Mouse (Mus musculus) cerebellum, adult 11 months (tissue): Measurements from ENCODE around the gene Ghdc.
A peak's percentile ranks its signal among the peaks of the same experiment; 100 is the strongest.

Source experiments
- DNase-seq: peaks from one replicate; pipeline ENCODE4 v3.0.0; 2022

Gene Ghdc

DNA sequence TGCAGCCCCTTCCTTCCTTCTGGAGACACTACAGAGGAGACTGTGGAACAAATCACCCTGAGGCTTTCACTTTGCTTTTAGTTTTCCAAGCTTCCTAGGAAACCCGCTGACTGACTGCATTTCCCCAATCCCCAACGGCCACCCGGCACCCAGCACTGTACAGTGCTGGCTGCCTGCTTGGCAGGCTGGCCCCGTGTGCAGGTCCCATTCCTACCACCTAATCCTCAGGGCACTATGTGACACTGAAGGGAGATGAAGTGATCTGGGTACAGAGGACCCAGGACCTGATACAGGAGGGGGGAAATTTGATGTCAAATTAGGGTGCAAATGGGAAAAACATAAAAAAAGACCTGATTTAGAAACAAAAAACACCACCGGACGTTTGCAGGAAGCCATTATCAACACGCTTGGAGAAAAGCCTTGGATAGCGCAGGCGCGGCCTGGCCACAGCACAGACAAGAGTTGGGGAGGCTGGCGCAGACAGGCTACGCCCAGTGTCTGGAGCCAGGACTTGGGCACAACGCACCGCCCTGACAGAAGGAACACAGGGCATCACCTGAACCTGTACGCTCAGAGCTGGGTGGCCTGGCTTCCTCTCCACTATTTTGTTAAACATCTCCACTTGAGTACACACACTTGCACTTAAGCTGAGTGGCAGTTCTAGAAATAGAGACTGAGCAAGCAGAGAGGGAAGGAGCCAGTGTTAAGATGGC is 11.2 kb upstream of the Ghdc start:
- DNase-seq: no peak

DNA sequence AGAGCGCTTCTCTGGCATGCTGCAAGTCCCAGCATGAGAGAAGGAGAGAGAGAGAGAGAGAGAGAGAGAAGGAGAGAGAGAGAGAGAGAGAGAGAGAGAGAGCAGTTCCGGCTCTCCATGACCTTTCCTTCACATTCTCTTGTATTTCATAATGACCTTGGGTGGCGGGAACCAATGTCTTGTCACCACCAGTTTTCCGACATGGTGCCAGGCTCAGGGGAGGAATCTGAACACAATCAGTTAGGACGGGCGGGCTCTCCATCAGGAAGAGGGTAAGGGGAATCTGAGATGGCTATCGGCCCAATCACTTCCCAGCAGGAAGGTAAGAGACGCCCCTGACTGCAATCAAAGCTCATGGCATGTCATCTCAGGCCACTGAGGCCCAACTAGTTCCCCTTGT is 9.5 kb upstream of the Ghdc start:
- no peak for DNase-seq

DNA sequence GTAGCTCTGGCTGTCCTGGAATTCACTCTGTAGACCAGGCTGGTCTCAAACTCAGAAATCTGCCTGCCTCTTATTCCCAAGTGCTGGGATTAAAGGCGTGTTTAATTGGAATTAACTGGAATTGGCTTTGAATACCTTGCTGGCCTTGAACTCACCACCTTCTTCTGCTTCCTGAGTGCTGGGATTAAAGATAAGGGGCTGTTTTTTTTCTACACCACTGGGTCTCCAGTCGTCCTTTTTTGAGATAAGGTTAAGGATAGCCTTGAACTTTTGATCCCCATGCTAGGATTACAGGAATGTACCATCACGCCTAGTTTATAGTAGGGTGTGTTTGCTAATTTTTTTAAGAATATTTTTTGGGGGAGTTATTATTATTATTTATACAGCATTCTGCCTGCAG is 7.3 kb upstream of the Ghdc start:
- no peak for DNase-seq

DNA sequence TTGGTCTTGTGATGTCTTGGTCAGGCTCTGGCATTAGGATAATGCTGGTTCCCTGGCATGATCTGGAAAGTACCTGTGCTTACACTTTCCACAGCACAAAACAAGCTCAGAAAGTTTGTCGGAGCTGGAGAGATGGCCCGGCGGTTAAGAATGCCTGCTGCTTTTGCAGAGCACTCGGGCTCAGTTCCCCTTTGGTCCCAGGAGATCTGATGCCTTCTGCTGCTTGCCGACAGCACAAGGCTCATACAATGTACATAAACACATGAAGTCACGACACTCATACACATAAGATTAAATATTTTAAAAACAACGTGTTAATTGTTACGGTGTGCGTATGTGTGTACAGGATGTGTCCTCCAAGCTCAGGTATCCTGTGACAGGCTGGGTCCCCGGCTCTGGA is 5.2 kb upstream of the Ghdc start:
- DNase-seq: no peak

DNA sequence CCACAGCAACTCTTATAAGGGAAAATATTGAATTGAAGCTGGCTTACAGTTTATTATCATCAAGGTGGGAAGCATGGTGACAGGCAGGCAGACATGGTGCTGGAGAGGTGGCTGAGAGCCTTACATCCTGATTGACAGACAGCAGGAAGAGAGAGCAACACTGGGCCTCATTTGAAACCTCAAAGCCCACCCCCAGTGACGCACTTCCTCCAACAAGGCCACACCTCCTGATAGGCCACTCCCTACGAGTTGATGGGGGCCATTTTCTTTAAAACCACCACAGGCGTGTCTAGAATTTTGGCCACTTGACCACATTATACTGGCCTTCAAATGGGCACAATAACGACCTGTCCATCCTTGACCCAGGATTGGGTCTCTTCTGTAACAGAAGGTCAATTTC is 3.5 kb upstream of the Ghdc start:
- DNase-seq: no peak

DNA sequence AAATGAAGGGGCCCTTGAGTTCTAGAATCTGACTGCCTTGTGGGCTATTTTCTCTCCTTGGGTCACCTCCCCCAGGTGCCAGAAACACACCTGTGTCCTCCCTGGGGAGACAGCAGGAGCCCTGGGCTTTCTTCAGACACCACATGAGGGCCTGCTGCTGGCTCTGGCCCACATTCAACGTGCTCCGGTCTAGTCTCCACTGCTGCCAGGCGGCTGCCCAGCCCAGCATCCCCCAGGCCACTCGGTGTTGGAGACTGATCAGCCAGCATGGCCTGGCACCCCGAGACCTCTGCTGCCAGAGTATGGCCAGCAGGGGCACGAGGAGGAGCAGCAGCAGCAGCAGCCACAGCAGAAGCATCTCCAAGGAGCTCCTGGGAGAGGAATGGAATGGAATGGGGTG is 777 bp downstream of the Ghdc start:
- no peak for DNase-seq

DNA sequence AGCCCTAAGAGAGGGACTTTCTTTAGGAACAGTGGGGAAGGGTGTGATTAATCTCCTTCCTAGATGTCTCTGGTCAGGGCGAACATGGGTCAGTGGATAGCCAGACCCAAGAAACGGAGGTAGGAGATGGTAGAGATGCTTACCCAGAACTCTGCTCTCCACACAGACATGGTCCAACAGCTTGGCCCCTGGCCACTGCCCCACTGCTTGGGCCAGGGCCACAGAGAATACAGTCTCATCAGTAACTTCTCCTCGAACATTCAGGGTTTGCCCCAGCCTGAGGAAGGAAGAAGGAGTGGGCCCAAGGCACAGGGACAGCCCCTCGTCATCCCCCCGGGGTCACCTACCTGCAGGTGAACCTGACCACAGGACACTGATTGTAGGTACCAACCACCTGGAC is 2.9 kb downstream of the Ghdc start:
- no peak for DNase-seq

DNA sequence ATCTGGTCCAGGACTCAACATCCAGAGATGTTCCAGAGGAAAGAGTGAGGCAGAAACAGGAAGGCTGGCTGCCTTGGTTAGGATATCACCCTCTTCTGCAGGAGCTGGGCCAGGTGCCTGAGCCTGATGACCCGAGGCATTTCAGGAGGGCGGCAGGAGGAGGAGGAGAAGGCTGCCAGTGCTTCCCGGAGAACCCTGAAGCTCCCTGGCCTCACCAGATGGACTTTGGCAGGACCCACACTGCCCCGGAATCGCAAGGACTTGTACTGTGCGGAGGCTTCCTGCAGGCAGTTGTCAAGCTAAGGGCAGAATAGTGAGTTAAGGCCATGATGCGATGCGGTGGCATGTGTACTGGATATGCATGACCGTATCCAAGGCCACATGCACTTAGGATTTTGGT is 4.0 kb downstream of the Ghdc start:
- DNase-seq: no peak

DNA sequence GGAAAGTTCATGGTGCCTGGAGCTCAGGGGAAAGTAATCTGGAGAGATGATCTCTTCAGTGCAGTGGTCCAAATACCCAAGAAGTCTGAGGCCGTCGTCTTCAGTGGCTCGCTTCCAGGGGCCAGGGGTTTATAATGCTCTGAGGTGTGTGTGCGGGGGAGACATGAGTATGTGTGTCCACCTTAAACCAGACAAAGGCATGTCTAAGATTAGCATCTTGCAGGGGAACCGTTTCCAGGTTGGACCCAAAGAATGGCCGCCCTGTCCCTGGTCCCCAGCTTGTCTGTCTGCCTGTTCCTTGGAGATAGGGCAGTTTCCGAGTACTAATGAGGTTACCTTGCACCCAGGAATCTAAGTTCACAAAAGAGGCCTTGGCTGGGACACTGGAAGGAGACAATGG is 7.9 kb downstream of the Ghdc start, which contains the start of gene Hcrt:
Gene Hcrt (minus strand): TSS at position 101 of the 400 bp plus-strand sequence.
- DNase-seq: no peak

DNA sequence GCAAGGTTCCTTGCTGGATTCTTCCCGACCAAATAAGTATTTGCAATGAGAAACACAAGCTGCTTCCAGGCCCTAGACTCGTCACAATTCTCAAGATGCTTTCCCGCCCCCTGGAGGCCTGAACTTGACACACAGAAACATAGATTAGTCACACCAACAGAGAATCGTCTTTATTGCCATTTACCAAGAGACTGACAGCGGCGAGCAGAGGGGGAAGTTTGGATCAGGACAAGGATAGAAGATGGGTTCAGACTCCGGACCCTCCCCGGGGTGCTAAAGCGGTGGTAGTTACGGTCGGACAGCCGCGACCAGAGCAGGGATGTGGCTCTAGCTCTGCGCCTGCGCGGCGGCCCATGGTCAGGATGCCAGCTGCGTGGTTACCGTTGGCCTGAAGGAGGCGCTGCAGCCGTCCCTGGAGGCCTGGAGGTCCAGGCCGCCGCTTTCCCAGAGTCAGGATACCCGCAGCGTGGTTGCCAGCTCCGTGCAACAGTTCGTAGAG is 9.2 kb downstream of the Ghdc start:
- DNase-seq: peak; percentile 91

DNA sequence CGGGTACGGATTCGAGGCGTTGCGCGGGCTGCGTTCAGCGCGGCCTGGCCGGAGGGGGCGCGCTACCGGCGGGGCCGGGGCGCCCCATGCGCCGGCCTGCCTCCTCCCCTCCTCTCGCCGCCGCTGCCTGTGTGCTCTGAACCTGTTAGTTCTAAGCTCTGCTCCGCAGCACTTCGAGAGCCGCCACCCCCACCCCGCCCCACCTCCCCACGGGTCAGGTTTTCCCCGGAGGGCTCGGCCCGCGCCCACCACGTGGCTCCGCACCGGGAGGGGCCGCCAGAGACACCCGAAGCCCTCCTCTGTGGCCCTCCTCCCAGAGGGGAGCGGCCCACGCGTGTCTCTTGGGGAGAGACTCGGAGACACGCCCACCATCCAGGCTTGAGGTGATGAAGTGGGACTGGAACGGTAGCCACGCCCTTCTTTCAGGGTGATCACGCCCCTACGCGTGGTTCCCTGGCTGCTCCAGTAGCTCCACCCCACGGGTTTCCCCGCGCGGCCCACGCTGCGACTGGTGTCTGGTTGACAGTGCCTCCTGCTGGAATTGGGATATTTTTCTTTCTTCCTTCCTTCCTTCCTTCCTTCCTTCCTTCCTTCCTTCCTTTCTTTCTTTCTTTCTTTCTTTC is 11.0 kb downstream of the Ghdc start, which contains the start of gene Kcnh4:
Gene Kcnh4 (minus strand): TSS at position 332 of the 623 bp plus-strand sequence.
- no peak for DNase-seq

DNA sequence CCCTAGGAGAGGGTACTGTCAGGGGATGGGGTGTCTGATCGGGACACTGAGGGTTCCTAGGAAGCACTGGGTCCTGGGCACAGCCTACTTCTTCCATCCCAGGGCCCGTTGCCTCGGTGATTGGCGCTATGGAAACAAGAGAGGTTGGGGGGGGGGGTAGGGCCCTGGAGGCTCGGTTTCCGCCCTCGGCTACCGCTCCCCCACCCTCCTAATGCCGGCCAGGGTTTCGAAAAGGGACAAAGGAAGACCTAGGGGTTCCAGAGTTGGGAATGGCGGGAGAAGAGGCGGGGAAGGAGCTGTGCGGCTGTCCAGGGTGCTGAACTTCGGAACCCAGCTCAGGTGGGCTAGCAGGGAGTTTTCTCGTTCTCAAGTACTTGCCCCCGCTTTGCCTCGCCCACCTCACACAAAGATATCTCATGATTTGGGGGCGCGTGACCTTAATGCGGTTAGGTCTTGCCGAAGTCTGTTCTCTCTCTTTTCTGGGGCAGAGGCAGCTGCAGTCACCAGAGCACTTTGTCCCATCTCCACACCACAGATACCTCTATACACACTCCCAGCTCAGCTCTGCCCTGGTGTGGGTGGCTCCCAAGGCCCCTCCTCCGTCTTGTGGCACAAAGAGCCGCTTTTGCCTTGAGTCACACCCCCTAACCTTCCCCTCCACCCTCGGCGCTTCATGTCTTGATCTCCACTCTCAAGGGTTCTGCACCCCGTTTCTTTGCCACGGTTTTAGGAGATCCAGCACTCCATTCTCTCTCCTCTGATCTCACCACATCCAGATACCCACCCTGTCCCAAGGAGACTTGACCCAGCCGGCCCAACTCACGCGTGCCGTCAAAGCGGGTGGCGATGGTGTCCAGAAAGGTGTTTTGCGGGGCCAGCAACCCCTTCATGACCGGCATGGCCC is 11.8 kb downstream of the Ghdc start:
- no peak for DNase-seq

DNA sequence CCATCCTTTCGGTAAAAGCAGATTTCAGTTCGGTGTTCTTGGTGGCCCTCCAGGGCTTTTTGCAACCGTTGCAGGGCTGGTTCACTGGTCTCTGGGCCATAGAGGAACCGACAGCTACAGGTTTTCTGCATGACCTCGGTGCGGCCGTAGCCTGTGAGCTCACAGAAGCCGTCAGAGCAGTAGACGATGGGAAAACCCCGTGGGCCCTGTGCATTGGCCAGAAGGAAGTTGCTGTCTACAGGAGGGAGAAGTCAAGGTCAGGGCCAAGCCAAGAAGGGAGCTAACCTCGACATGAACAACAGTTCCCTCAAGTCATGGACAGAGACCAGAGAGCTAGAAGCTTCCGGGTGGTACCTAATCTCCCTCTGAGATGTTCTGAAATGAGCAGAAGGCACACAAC is 13.2 kb downstream of the Ghdc start:
- no peak for DNase-seq

DNA sequence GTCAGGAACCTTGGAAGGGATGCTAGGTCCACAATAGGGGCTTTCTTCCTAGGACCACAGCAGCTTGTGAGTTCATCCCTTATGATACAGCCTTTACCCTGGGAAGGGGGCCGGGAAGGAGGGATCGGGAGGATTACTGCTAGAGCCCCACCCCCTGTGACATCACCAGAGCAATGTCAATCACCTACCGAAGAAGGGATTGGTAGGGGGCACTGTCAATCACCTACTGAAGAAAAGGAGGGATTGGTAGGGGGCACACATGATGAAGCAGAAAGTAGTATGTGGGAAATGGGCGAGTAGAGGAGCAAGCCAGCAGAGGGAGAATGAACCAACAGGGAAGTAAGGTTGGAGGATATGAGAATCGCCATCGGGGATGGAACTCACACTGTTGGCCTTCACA is 14.3 kb downstream of the Ghdc start:
- no peak for DNase-seq

DNA sequence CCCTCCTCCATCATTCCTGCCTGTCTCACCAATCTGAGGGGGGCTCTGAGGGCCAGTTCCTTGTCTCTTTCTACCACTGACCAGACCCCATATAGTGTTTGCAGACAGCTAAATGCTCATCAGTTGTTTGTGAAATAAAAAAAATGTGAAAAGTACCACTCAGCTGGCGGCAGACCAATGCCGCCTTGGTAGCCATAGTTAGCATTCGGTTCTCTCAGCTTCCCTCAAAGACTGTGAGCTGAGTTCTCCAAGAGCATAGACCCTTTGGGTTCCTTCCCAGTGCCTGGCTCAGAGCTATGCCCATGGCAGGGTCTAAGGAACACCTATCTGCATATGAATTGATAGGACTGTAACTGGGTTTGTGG is 16.1 kb downstream of the Ghdc start:
- DNase-seq: no peak

DNA sequence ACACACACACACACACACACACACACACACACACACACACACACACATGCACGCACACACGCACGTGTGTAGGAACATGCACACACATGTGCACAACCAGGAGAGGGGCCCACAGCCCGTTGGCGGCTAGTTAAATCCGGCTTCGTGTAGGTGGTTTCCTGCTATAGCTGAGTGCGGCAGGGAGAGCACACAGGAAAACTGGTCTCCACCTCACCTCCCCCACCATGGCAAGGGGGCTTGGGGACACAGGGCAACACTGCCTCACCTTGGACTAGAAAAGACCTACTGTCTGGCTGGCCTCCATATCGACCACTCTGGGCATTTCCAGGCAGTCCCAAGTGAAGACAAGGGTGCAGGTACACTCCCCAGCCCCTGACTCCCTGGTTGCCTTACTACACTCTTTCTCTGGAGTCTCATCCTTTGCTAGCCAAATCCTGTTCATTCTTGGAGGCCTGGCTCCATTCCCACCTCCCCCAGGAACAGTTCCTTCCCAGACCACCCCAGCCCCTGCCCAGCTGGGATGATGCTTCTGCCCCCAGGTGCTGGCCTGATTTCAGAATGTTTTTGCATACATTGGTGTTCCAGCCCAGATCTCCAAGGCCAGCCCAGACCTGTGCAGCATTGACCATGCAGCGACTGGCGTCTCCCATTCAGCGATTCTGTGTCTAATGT is 16.6 kb downstream of the Ghdc start:
- no peak for DNase-seq

DNA sequence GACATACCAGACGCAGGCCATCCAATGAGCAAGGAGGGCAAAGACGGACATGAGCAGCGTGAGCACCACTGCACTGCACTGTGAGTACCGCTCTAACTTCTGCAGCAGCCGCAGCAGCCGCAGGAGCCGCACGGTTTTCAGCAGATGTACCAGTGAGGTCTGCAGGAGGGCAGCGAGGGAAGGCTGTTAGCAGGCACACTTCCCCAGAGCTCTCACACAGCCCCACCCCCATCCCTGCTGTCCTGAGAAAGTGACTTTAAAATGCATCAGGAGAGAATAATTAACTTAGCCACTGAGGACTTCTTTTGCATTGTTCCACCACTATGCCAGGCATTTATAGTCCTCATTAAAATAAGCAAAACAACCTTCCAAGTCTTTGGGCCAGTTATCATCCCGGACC is 18.5 kb downstream of the Ghdc start:
- DNase-seq: no peak

DNA sequence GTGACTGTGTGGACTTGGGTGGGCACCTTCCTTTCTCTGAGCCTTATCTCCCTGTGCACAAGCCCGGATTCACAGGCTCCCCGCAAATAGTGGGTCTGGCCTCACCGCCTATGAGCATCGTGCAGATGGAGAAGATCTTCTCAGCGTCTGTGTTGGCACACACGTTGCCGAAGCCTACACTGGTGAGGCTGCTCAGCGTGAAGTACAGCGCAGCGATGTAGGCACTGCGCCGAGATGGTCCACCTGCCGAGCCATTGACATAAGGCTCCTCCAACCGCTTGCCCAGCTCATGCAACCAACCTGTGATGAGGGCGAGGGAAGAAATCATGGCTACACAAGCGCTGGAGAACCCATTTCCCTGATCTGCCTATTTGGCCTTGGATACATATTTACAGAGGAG is 20.6 kb downstream of the Ghdc start:
- DNase-seq: no peak

DNA sequence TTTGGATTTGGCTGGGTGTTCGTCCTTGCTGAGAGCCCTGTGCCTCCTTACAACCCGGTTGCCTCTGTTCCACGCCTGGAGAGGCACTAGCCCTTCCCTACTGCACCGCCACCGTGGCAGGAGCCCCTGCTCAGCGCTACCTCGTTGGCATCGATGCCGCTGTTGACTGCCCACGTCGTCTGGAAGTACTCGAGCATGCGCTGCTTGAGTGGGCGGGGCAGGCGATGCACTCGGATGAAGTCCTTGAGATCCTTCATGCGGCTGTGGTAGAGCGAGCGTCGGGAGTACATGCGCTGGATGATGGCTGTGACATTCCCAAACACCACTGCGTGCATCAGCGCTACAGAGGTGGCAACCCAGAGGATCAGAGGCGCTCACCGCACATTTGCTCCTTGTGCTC is 21.3 kb downstream of the Ghdc start:
- no peak for DNase-seq

DNA sequence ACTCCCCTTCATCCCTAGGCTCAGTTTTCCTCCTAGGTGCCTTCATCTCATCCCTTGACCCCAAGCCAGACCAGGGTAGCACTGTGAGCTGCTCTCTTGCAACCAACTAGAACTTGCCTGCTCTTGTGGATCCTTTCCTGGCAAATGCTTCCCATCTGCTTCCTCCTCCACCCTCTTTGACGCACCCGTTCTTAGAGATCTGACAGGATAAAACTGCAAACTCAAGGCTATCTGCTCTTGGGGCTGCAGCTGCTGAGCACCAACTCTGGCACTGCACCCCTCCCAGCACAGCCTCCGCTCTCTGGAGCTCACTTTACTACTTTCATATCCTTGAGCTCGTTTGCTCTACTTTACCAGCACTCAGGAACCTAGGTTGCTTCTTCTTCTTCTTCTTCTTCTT is 22.1 kb downstream of the Ghdc start:
- no peak for DNase-seq

DNA sequence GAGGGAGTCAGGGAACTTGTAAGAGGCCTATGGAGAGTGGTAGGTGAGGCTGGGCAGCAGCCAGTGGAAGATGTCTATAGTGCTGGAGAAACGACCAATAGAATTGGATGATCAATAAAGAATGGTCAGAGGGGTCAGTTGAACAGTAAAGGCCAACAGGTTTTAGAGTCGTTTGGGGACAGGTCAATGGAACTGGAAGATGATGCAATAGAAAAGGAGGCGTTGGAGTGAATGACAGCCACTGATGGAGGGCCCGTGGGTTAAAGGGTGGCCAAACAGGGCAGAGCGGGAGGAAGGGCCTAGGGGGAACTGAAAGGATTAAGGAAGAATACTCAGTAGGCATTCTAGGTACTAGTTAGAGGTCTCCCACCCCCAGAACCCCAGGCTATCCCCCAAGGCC is 23.6 kb downstream of the Ghdc start:
- no peak for DNase-seq

DNA sequence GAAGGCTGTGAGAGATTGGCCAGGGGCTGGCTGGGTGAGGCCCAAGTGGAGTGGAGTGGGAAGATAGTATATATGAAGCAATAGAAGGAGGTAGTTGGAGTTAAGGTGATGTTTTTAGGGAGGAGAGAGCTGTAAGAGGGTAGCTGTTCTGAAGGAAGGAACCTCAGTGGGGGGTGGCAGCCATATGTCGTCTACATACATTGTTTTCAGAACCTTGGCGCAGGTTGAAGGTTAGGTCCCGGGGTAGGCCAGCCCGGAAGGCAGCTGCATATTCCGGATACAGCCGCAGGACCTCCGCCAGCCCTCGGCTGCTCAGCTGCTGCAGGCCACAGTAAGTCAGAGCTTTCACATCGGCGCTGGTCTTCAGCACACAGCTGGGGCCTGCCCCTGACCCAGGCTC is 24.2 kb downstream of the Ghdc start:
- no peak for DNase-seq

DNA sequence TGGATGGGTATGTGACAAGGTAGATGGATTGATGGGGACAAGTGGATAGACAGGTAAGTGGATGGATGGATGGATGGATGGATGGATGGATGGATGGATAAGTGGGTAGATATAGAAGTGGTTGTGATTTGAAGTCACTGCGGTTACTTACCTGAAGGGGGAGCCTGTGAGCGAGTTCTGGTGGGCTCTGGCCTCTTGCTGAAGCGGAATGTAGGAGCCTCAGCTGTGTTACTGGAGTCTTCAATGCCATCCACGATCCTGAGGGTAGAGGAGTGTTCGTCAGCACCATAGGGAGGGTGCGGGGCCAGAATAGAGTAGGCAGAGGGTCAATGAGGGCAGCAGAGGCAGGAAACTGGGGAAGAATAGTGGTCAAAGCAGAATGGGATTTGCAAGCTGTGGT is 25.7 kb downstream of the Ghdc start:
- DNase-seq: peak; percentile 58
